Mouse (Mus musculus) CH12F3 (cell line): ENCODE measurements around the gene Slc7a4.

Source experiments
- in situ Hi-C: fragments of 300-500 bp; cut with MboI; formaldehyde crosslinking; loops from 2 replicates; pipeline ENCODE4 v1.14.3; 2020; ENCODE audit warnings: low sequenced_read_pairs

Gene Slc7a4

GRCm38 (mm10) chr16:17526223-17526622 lies 56.8 kb downstream of the Slc7a4 start:
- in situ Hi-C loops, result no loop called here

DNA sequence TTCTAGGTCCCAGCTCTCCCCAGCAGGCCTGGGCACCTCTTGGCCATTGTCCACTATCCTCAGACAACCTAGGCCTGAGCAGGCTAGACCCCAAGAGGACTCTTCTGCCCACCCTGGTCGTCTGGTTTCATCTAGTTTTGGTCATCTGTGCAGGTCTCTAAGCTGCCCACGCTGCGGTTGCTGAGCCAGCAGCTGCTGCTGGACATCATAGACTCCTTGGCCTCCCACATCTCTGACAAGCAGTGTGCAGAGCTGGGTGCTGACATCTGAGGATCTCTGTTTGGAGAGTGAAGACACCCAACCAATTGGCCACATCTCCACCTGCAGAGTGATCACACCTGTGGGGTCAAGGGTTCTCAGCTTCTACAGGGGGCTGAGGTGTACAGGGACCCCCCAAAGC lies 57.5 kb downstream of the Slc7a4 start:
- in situ Hi-C loops, result no loop called here

GRCm38 (mm10) chr16:17524156-17524555 lies 58.9 kb downstream of the Slc7a4 start:
- in situ Hi-C loops, result no loop called here
